Mouse (Mus musculus) left cerebral cortex, adult 11 months (tissue): ENCODE data around the gene Pttg1ip.
A peak's percentile ranks its signal among the peaks of the same experiment; 100 is the strongest.

Experiments
- DNase-seq: peaks from one replicate; pipeline ENCODE4 v3.0.0; 2022; ENCODE audit warnings: low spot score

Gene Pttg1ip

DNA sequence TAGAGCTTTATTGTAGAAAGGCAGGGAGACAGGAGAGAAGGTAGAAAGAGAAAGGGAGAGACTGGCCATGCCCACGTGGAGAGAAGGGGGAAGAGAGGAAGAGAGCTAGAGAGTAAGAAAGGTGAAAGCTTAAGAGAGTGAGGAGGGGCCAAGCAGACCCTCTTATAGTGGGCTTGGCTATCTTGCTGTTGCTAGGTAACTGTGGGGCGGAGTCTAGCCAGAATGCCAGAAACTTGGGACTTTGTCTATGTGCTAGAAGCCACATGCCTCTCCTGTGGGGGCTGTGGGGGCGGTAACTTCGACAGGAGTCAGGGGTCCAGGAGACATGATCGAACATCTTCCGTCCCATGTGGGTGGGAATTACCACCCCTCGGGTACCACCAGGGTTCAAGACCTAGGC, 12.0 kb upstream of the Pttg1ip start:
- DNase-seq: no peak

DNA sequence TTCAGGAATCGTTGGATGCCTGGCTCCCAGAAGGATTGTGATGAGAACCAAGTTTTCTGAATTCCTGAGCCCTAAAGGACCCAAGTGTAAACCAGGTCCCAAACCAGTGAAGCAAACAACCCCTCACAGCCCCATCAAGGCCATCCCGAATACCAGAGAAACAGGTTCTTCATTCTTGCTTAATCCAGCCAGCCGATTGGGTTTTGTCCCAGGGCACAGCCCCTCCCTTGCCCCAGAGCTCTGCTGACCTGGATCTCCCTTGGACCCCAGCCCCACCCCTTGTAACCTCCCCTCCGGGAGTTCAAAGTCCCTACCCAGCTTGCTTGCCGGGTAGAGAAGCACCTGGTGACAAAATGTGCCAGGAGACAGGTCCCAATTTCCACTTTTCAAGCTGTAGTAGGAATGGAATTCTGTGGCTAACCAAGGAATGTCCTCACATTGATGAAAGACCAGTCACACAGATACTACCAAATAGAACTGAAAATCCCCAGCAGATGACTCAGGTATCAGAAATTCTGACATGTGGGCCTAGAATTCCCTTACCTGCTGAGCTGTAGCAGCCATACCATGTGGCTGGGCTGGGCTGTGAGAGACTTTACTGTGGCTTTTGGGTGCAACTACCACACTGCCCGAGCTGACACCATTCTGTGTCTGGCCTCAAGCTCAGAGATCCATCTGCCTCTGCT, 11.4 kb upstream of the Pttg1ip start:
- DNase-seq: no peak

GRCm38 (mm10) chr10:77572225-77572624, 9.3 kb upstream of the Pttg1ip start:
- DNase-seq: no peak

DNA sequence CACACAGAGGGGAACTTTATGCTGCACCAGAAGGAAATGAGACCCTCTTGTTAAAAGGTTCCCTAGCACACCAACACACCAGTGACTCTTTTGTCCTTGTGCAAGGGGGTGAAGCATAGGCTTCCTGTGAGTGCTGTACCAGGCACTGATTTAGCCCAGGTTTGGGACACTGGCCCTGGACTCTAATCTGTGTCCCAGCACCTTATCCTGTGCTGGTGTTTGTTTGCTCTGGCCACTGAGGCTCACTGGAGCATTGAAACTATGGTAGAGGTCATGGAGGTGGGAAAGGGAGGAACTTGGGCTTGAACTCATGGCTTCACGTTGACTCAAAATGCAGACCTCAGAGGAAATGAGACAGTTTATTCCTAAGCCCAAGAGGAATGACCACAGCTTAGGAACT, 8.4 kb upstream of the Pttg1ip start:
- DNase-seq: no peak

- DNase-seq: no peak
Measured at GRCm38 (mm10) chr10:77580027-77580920, 1.2 kb upstream of the Pttg1ip start.

DNA sequence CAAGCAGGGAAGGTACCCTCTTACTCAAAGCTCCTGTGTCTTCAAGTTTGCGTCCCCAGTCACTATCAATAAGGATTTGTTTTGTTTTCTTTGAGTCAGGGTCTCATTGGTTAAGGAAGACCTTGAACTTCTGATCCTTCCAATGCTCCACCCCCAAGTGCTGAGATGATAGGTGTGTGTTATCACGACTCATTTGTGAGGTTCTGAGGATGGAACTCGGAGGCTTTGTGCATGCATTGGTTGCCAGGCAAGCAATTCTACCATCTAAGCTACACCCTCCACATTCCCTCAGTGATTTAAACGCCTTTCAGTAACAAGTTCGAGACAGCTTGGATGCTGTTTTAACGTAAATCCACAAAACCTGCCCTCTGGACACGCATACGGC, 505 bp upstream of the Pttg1ip start:
- no peak for DNase-seq

GRCm38 (mm10) chr10:77582285-77582618, 732 bp downstream of the Pttg1ip start:
- DNase-seq: no peak

DNA sequence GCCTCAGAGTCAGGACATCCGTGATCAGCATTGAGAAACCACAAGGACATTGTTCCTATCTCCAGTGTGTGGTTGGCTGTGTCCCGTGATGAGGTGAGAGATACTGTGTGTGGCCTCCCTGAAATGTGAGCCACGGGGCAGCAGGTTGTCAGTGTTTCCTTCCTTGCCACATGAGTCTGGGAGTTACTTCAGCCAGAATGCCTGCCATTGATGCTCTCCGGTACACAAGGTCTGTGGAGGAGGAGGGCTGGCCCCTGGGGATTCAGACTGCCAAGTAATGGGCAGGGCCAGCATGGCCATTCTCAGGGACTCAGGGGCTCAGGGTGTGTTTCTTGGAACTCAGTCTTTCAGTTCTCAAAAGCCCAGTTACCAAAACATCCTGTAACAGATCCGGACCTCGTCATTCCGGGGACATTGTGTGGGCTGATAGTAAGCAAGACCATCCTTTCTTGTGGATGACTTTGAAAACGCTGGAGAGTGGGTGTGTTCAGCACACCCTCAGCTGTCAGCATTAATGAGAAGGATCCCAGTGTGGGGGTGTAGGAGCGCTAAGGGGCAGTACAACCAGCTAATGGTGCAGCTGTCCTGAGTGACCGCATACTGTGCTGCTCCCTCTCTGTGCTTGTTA, 2.4 kb downstream of the Pttg1ip start:
- DNase-seq: no peak

GRCm38 (mm10) chr10:77586637-77587036, 5.1 kb downstream of the Pttg1ip start:
- DNase-seq: no peak

- no peak for DNase-seq
Measured at GRCm38 (mm10) chr10:77587091-77587775, 5.7 kb downstream of the Pttg1ip start.

DNA sequence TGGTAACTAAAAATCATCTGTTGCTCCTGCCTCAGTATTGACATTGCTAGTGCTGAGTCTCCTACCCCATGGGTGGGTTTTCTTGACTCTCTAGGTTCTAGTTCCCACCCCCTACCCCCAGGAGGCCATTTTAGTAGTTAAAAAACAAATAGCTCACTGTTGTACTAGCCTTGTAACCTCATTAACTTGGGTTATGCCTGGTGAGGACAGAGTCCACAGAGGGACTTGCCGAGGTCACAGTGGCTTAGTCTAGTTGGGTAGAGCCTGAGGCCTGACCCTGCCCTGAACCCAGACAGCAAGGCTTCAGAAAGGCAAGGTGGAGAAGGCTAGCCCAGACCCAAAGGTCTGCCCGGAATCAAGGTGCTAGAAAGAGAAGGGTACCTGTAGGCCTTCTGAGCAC, 6.5 kb downstream of the Pttg1ip start:
- DNase-seq: no peak

DNA sequence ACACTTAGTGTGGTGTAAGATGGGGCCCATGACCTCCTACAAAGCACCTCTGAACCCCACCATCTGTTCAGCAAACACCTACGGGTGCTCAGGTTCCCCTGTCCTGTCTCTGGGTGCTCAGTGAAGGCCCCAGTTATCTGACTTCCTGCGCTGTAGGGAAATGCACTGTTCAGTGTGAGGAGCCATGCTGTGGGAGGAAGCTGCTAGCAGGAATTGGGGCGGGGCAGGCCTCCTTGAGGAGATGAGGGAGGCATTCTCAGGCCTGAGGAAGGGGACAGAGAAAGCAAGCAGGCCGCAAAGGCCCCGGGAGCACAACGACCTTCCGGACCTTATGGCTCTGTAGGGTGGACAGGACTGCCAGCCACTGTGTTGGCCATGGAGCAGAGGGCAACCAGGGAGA, 7.6 kb downstream of the Pttg1ip start:
- no peak for DNase-seq

- DNase-seq: no peak
Measured at GRCm38 (mm10) chr10:77589749-77590148, 8.2 kb downstream of the Pttg1ip start.

GRCm38 (mm10) chr10:77590812-77591211, 9.3 kb downstream of the Pttg1ip start:
- no peak for DNase-seq

- DNase-seq: peak; percentile 75
Measured at GRCm38 (mm10) chr10:77591546-77591945, 10.0 kb downstream of the Pttg1ip start.

GRCm38 (mm10) chr10:77596060-77596459, 14.5 kb downstream of the Pttg1ip start:
- DNase-seq: peak; percentile 56

DNA sequence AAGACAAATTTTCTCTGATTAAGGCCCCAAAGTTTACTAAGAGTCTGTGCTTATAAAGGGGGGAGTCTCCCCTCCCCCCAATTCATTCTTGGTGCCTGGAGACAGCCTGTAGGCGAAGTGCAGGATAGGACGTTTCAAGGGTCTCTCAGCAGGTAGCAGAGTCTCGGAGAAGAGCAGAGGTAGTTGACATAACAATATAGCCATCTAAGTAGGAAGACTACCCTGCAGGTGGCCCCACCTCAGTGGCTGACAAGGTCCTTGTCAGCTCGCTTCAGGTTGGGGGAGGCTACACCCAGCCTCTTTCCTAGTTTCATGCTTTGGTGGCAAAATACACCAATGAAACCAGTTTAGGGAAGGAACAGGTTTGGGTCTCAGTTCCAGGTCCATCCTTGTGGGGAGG, 21.5 kb downstream of the Pttg1ip start:
- DNase-seq: no peak

- no peak for DNase-seq
Measured at GRCm38 (mm10) chr10:77604111-77604510, 22.6 kb downstream of the Pttg1ip start.

DNA sequence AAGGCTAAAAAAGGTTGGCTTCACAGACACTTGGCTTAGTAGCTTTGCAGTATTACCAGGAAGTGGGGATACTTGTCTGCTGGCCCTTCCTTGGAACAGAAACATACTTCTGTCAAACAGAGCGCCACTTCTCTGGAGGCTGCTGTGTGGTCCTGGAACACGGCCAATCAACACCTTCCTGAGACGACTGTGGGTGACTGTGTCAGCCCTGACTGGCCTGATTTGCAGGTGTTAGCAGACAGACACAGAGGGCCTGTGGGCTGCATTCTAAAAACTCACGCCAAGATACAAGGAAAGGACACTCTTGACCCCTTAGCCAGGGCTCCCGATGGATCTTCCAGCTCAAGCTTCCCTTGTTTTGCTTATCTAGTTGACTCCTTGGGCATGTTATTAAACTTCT, 23.4 kb downstream of the Pttg1ip start:
- no peak for DNase-seq

GRCm38 (mm10) chr10:77605368-77605767, 23.8 kb downstream of the Pttg1ip start:
- DNase-seq: no peak

DNA sequence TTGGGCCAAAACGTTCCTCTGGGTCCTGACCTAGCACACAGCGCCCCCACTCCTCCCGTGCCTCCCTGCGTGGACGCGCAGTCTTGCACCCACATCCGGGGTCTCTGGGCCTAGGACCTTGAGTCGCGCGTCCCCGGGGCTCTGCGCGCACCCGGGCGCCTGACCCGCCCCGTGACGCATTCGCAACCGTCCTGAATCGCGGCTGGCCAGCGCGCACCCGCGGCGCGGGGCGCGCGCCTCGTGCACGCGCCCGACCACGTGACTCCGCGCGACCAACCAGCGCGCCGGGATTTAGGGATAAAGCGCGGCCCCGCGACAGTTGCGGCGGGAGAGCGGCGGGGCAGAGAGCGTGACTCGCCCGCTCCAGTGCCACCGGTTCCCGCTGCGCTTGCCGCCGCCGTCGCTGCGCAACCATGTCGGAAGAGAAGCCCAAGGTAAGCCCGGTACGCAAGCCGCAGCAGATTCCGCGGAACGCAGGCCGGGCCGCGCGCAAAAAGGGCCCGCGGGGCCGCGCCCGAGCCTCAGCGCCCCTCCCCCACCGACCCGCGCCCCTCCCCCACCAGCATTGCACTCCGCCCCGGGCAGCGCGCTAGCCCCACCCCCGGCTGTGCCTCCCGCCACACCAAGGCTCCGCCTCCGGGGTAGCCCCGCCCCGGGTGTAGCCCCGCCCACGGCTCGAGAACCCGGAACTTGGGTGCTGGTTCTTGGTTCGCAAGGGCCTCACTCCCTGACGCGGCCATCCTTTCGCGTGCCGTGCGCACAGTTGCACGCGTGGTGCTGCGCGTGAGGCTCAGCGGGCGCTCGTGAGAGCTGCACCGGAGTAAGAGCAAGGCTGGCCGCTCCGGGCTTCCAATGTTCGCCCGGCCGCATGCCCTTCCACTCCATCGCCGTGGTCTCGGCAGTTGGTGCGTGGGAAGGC, 24.6 kb downstream of the Pttg1ip start, which contains the start of the genes Sumo3 and Gm49325:
Gene Sumo3, plus strand, starts transcription at position 190 of the 919 bp plus-strand sequence.
Gene Gm49325, plus strand, starts transcription at position 290 of the 919 bp plus-strand sequence.
- DNase-seq: peak; percentile 90
